Mouse (Mus musculus): Measurements from ENCODE around the gene 1700010B08Rik.

Gene 1700010B08Rik

DNA sequence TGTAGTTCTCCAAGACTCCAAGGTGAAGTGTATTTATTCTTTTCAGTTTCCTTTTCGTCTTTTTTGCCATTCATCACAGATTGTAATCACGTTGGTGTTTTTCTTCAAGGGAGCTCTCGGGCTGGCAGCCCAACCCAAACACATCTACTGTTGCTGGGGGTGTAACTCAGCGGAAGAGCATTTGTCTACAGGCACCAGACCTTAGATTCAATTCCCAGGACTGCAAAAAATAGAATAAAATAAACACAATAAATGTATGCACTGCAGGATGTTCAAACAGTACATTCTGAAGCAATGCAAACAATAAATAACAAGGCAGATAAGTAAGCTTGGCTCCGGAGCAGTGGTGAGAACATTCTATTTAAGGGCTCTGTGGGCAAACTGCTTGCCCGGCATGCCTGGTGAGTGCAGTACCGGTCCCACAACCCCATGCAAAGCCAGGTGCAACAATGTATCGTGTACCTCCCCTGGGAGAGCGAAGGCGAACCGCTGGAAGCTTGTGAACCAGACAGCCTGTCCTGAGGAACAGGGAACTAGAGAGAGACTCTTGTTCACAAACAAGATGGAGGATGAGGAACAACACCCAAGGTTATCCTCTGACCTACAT is 3.1 kb downstream of the 1700010B08Rik start:
- no peak for DNase-seq (ENCODE audit: low spot score in 2 of 2)

GRCm38 (mm10) chr2:173724382-173724781 is 5.2 kb downstream of the 1700010B08Rik start:
- no peak for DNase-seq (ENCODE audit: low spot score in 2 of 2)

DNA sequence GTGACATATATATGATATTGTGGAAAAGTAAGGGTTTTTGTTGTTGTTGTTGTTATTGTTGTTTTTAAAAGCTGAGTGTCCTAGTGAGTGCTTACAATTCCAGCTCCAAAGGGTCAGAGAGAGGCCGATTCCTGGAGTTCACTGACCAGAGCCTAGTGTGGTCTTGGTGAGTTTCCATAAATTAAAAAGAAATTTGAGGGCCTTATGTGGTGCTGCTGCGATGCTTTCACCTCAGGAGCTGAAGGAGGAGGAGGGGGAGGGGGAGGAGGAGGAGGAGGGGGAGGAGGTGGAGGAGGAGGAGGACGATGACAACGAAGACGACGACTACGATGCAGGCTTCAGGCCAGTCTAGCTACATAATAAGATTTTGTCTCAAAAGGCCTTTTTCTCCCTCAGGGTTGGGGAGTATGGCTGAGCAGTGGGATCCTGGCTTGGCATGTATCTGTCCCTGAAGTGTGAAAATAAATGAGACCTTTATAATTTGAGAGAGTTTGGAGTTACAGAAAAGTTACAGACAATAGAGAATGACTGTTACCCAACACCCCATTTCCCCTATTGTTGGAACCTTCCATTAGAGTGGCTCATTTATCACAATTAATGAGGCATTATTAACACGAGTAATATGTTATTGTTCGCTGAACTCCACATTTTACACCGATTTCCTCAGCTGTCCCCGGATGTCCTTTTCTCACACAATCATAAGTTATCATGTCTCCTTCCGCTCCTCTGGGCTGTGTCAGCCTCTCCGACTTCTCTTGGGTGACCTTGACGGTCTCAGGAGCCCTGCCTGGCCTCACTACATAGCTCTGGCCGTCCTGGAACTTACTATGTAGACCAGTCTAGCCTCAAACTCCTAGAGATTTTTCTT is 6.0 kb downstream of the 1700010B08Rik start:
- no peak for DNase-seq (ENCODE audit: low spot score in 2 of 2)

- DNase-seq (ENCODE audit: low spot score in 2 of 2) = no peak
Observed at GRCm38 (mm10) chr2:173725819-173726218, 6.6 kb downstream of the 1700010B08Rik start.

- DNase-seq (ENCODE audit: low spot score in 2 of 2) = no peak
Observed at GRCm38 (mm10) chr2:173730444-173730966, 11.3 kb downstream of the 1700010B08Rik start.

GRCm38 (mm10) chr2:173734426-173734825 is 15.2 kb downstream of the 1700010B08Rik start:
- no peak for DNase-seq (ENCODE audit: low spot score in 2 of 2)

GRCm38 (mm10) chr2:173737222-173737989 is 18.2 kb downstream of the 1700010B08Rik start, which contains the start of gene Vapb:
Gene Vapb (plus strand): TSS chr2:173737511.
- DNase-seq (ENCODE audit: low spot score in 2 of 2) = peak; percentile 100

GRCm38 (mm10) chr2:173738232-173738631 is 19.0 kb downstream of the 1700010B08Rik start:
- DNase-seq (ENCODE audit: low spot score in 2 of 2) = no peak

DNA sequence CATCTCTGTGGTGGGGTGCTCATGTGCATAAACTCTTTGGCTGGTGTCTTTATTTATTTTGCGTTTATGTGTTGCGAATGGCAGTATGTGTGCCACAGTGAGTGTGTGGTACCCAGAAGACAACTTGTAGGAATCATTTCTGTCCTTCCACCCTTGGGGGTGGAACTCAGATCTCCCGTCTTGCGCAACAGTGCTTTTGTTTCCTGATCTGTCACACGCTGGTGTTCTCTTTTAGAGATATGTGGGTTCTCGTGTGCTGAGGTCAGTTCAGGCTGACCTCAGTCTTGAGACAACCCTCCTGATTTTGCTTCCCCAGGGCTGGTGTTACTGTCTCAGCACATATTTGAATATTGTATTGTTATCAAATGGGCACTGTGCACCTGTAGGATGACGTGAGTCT is 19.9 kb downstream of the 1700010B08Rik start:
- no peak for DNase-seq (ENCODE audit: low spot score in 2 of 2)

- DNase-seq (ENCODE audit: low spot score in 2 of 2) = no peak
Observed at GRCm38 (mm10) chr2:173742090-173742489, 22.9 kb downstream of the 1700010B08Rik start.

DNA sequence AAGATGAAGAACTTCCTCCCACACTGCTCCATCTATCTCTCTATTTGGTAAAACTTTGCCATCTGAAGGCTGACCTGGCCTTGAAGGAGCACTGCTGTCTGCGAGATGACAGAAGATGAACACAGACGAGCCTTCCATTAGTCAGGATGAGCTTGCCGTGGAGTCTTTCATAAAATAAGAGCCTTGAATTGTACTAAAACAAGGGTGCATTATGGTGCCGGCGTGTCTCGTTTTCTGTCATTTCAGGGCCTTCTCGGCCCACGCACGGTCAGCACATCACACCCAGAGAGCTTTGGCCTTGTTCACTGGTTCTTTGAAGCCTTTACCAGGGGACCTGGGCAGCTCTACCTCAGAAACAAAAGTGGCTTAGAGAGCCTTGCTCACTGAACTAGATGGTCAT is 23.5 kb downstream of the 1700010B08Rik start:
- no peak for DNase-seq (ENCODE audit: low spot score in 2 of 2)

DNA sequence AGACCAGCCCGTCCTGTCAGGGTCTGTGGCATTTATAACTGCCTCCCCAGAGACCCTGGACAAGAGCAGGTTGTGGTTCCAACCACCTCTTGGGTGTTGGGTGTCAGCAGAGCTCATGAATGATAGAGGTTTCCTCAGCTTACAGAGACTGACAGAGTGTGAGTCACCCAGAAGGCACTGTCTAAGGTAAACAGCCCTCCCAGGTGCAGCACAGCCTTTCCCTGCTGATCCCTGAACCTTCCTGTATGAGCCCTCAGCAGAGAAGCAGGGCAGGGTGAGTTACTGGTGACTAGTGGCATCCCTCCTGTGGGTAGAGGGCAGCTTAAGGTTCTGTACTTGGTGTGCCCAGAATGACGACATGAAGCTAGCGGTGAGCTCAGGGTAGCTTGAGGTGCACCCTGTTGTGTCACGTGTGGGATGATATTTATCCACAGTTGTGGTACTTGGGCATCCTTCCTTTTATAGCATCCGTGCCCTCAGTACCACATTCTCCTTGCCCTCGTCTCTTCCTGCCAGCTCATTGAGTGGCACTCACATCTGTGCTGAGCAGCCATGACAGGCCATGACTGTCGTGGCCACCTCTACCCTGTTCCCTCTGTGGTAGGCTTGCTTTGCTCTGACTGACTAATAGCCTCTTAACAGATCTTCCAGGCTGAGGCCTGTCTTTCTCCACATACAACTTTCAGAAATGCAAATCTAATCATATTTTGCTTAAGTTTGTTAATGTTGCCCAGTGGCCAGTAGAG is 25.0 kb downstream of the 1700010B08Rik start:
- DNase-seq (ENCODE audit: low spot score in 2 of 2) = no peak

DNA sequence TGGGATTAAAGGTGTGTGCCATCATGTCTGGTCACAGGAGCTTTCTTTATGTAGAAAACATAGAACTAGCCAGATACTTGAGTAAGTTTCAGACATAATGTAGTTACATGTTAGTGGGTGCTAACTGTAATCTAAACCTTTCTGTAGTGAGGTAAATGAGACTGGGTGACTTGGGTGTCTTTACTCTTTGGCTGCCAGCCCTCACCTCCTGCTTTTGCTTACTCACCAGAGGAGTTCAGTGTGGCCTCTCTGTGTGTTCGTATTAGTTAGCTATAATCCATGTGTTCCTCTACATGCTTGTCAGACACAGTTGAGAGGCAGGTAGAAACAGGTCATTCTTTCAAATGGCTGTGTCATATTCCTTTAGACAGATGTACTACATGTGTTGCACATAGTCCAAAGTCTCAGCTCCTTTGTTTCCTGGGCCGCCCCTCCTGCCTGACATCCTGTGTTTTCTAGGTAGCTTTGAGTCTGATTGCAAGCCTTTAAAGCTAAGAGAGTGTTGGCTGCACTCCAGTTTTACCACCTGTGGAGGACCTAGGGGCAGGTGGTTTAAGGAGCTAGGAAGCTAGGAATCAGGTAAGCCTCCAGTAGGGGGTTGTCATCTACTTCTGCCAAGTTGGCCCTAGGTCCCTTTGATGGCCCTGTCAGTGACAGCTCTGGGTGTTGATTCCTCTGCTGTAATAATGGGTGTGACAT is 29.9 kb downstream of the 1700010B08Rik start:
- DNase-seq (ENCODE audit: low spot score in 2 of 2) = no peak

DNA sequence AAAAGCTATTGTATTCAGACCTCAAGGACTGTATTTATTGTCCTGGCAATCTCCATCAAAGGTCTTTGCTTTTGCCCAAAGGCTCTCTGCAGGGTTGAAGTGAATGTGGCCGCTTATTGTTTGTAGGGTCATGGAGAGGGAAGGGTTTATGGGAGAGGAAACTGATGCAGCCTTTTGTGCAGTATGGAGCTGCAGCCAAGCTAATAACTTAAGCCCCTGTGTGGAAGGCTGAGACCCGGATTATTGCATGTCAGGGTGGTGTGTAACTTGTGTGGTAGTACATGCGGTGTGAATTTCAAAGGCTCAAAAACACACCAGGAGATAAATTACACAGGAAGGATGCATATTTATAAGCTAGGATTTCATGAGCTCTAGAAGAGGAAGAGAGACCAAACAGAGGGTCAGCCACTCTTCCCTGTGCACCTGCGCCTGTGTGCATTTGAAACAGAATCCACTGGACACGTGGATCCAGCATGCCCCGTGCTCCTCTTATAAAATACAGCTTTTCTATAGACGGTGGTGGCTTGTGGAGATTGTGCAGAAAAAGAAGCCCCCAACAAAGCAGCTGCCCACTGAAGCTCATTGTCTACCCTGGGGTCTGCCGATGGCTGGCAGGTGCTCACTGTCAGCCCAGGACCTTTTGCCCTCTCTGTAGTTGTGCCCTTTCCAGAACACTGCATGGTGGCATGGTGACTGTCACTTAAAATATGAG is 36.4 kb downstream of the 1700010B08Rik start:
- DNase-seq (ENCODE audit: low spot score in 2 of 2) = no peak

DNA sequence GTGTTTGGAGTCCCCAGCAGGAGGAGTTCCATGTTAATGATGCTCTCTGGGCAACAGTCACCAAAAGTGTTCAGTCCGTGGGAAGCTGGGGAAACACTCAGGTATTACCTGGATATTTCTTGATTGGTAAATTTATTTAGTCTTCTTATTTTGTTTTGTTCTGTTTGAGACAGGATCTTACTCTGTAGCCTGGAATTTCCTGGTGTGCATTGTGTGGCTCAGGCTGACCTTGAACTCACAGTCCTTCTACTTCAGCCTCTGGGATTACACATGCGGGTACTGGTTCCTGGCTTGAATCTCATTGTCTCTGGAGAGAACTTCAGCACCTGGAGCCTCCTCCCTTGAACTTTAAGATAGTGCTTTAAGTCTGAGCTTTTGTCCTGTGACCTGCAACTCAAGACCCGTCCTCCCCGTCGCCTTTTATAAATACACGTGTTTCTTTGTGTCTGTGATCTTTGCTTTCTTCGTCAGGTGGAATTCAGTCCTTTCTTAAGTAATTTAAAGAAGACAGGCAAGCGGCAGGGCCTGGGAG is 38.5 kb downstream of the 1700010B08Rik start:
- no peak for DNase-seq (ENCODE audit: low spot score in 2 of 2)

GRCm38 (mm10) chr2:173760607-173761006 is 41.4 kb downstream of the 1700010B08Rik start:
- no peak for DNase-seq (ENCODE audit: low spot score in 2 of 2)

- DNase-seq (ENCODE audit: low spot score in 2 of 2) = no peak
Observed at GRCm38 (mm10) chr2:173764629-173765028, 45.4 kb downstream of the 1700010B08Rik start.

- DNase-seq (ENCODE audit: low spot score in 2 of 2) = no peak
Observed at GRCm38 (mm10) chr2:173767959-173768595, 48.9 kb downstream of the 1700010B08Rik start.

- no peak for DNase-seq (ENCODE audit: low spot score in 2 of 2)
Observed at GRCm38 (mm10) chr2:173769183-173769582, 50.0 kb downstream of the 1700010B08Rik start.
